Mouse (Mus musculus) testis, adult 2 months (tissue): ENCODE measurements around the gene Ints7. TPM values are rescaled to one million over a fixed set of nuclear protein-coding genes. Genes with fewer than 3 reads are reported as not detected.

Experiments used
- H3K27ac ChIP-seq: fragments of 200-500 bp; 2 replicates; pipeline ENCODE4 v1.5.1; 2012; ENCODE audit warnings: low read depth, low read length; ENCODE audit not compliant: control insufficient read depth, insufficient read depth
- H3K27me3 ChIP-seq: fragments of 200-500 bp; 2 replicates; pipeline ENCODE4 v1.6.1; 2012; ENCODE audit warnings: mild to moderate bottlenecking, low read length, moderate library complexity; ENCODE audit not compliant: control insufficient read depth, insufficient read depth
- H3K36me3 ChIP-seq: fragments of 200-500 bp; 2 replicates; pipeline ENCODE4 v1.6.1; 2012; ENCODE audit warnings: mild to moderate bottlenecking, low read length; ENCODE audit not compliant: control insufficient read depth, insufficient read depth
- H3K4me1 ChIP-seq: fragments of 200-500 bp; 2 replicates; pipeline ENCODE4 v1.6.1; 2012; ENCODE audit warnings: low read length; ENCODE audit not compliant: control insufficient read depth, insufficient read depth
- H3K4me3 ChIP-seq: fragments of 200-500 bp; 2 replicates; pipeline ENCODE4 v1.5.1; 2012; ENCODE audit warnings: low read depth, mild to moderate bottlenecking, low read length, moderate library complexity, mixed read lengths; ENCODE audit not compliant: control insufficient read depth
- CTCF ChIP-seq: fragments of 200-500 bp; IDR thresholded peaks from 2 replicates; pipeline ENCODE4 v1.5.1; 2012; ENCODE audit warnings: low read depth, mild to moderate bottlenecking, inconsistent platforms, low read length, moderate library complexity; ENCODE audit not compliant: control insufficient read depth, insufficient read depth, insufficient replicate concordance
- POLR2A ChIP-seq: fragments of 200-500 bp; IDR thresholded peaks from 2 replicates; pipeline ENCODE4 v1.6.1; 2012; ENCODE audit warnings: low read depth, mild to moderate bottlenecking, inconsistent platforms, low read length, moderate library complexity; ENCODE audit not compliant: control insufficient read depth
- polyA plus RNA-seq: library from polyadenylated mRNA; depleted of rRNA; stranded (reverse); fragments of >200 nt; gene quantifications from 2 replicates; pipeline ENCODE4 v1.2.3, GENCODE M21; 2012

Ints7 gene
- polyA plus RNA-seq, 1 experiment, result 21.7 TPM

GRCm38 (mm10) chr1:191621096-191621495 is 45.7 kb downstream of the Ints7 start:
- Histone ChIP-seq H3K27me3 (no peaks in the 10 kb centered on the region), H3K27ac (no peak overlapping the region), H3K4me1 (no peaks in the 10 kb centered on the region), H3K4me3 (no peak overlapping the region), H3K36me3 (peaks cover 3% of the 10 kb centered on the region; the same call in 1 of the 2 replicates)
- TF ChIP-seq CTCF (no peak), POLR2A (no peak)

GRCm38 (mm10) chr1:191622801-191623200 is 47.4 kb downstream of the Ints7 start:
- Histone ChIP-seq H3K4me1 (no peaks in the 10 kb centered on the region), H3K4me3 (no peak overlapping the region), H3K27ac (no peak overlapping the region), H3K36me3 (peaks cover 3% of the 10 kb centered on the region; the same call in 1 of the 2 replicates), H3K27me3 (no peaks in the 10 kb centered on the region)
- TF ChIP-seq POLR2A, result no peak
- no peak for TF ChIP-seq CTCF

GRCm38 (mm10) chr1:191624492-191624891 is 49.1 kb downstream of the Ints7 start:
- Histone ChIP-seq H3K36me3 (peaks cover 3% of the 10 kb centered on the region; the same call in 1 of the 2 replicates), H3K4me1 (no peaks in the 10 kb centered on the region), H3K27me3 (no peaks in the 10 kb centered on the region), H3K27ac (no peak overlapping the region), H3K4me3 (no peak overlapping the region)
- TF ChIP-seq CTCF (no peak), POLR2A (no peak)

- H3K4me3 ChIP-seq, result no peak overlapping the region
- TF ChIP-seq POLR2A (no peak), CTCF (no peak)
- H3K36me3 ChIP-seq, result peaks cover 3% of the 10 kb centered on the region; the same call in 1 of the 2 replicates
- no peaks in the 10 kb centered on the region for H3K27me3 ChIP-seq
- no peak overlapping the region for H3K27ac ChIP-seq
- H3K4me1 ChIP-seq, result no peaks in the 10 kb centered on the region
Measured at GRCm38 (mm10) chr1:191625026-191625425, 49.6 kb downstream of the Ints7 start.

GRCm38 (mm10) chr1:191625620-191626019 is 50.2 kb downstream of the Ints7 start:
- Histone ChIP-seq H3K27me3 (no peaks in the 10 kb centered on the region), H3K4me3 (no peak overlapping the region), H3K36me3 (peaks cover 3% of the 10 kb centered on the region; the same call in 1 of the 2 replicates), H3K27ac (no peak overlapping the region), H3K4me1 (no peaks in the 10 kb centered on the region)
- TF ChIP-seq CTCF (no peak), POLR2A (no peak)

GRCm38 (mm10) chr1:191628457-191629169 is 53.2 kb downstream of the Ints7 start:
- peaks cover 2% of the 10 kb centered on the region; the same call in 1 of the 2 replicates for H3K4me1 ChIP-seq
- H3K4me3 ChIP-seq, result no peak overlapping the region
- TF ChIP-seq POLR2A, result no peak
- TF ChIP-seq CTCF, result no peak
- no peaks in the 10 kb centered on the region for H3K27me3 ChIP-seq
- no peaks in the 10 kb centered on the region for H3K36me3 ChIP-seq
- H3K27ac ChIP-seq, result no peak overlapping the region

GRCm38 (mm10) chr1:191629170-191629636 is 53.8 kb downstream of the Ints7 start:
- H3K4me3 ChIP-seq, result no peak overlapping the region
- TF ChIP-seq CTCF, result no peak
- no peak for TF ChIP-seq POLR2A
- no peaks in the 10 kb centered on the region for H3K36me3 ChIP-seq
- no peak overlapping the region for H3K27ac ChIP-seq
- peaks cover 2% of the 10 kb centered on the region; the same call in 1 of the 2 replicates for H3K4me1 ChIP-seq
- H3K27me3 ChIP-seq, result no peaks in the 10 kb centered on the region
